Mouse (Mus musculus): ENCODE measurements around the gene Sox5. TPM values are rescaled to one million over a fixed set of nuclear protein-coding genes. Genes with fewer than 3 reads are reported as not detected.

The Sox5 gene
- polyA plus RNA-seq, 1 experiment from 2014 or later = 34.3 TPM

DNA sequence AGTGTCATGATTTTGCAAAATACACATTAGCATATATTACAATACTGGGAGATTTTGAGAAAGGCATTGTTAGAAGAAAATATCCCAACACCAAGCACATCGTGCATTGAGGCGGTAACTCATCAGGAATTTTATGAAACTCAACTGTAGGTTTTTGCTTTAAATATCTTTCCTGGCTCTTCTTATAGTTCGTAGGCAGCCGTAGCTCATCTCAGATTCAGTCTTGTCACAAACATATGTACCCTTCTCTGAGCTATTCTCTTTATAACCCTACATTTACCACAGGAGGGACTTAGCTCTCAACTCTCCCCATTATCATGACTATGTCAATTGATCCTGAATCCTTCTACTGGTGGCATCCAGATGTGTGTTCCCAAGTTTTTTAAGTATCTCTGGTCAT lies 705.4 kb downstream of the Sox5 start:
- no peak overlapping the region for H3K4me2 ChIP-seq (ENCODE audit: low read depth)
- H3K36me3 ChIP-seq (ENCODE audit: control insufficient read depth, insufficient read depth, low read length) = no peaks in the 10 kb centered on the region
- H3K27me3 ChIP-seq (ENCODE audit: control insufficient read depth, insufficient read depth, low read length) = no peaks in the 10 kb centered on the region
- H3K9me3 ChIP-seq (ENCODE audit: control insufficient read depth, low read length) = no peaks in the 10 kb centered on the region
- no peak for ATAC-seq (ENCODE audit: insufficient read depth, low FRiP score, low TSS enrichment)
- H3K4me1 ChIP-seq (ENCODE audit: control insufficient read depth, insufficient read depth, low read length) = no peaks in the 10 kb centered on the region
- no peak overlapping the region for H3K4me3 ChIP-seq (ENCODE audit: low read depth, low read length)
- no peak overlapping the region for H3K27ac ChIP-seq (ENCODE audit: low read depth, low read length)
- H3K9ac ChIP-seq (ENCODE audit: low read length) = no peak overlapping the region
- WGBS = 95% methylated on average over 4 of the region's 4 CpGs
- DNase-seq (ENCODE audit: low spot score) = no peak

DNA sequence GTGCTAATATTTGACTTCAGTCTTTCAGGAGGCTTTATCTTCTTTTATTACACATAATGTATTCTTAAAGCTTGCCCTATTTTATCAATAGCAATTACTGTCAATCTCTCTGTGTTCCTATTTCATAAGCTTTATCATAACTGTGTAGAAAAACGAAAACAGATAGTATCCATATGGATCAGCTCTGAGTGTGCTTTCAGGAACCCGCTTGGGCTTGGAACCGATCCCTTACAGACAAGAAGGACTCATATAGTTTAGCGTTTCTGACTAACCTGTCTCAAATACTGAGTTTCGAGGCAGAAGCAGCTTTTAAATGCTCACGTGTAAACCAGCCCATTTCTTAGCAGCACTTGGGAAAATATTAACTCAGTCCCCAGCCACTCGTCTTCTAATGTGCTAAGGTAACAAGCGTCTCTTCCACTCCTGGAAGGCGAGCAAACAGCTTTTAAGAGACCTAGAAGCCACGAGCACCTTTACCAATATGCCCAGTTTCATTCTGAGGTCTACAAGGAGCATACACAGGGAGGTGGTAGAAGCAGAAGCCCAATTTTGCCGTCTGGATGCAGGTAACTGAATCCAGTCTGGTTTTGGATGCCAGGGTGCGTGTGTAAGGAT lies 706.3 kb downstream of the Sox5 start:
- no peak for DNase-seq (ENCODE audit: low spot score)

DNA sequence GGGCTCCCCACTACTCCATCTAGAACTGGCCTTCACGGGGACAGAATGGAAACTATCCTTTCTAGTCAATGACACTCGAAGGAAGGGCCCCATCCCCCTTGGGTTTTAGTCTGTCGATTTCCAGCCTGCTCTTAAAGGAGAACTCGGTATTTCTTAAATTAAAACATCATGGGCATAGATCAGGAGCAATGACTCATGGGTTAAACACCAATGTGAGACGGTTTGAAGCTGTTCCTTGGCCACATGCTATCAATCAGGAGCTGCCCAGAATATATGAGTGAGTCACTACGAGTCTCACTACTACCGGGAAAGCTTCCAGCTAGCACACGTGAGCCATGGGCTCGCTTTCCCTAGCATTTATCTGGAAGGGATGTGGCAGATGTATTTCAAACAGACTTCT lies 707.0 kb downstream of the Sox5 start:
- 60% methylated on average over 9 of the region's 9 CpGs for WGBS
- ATAC-seq (ENCODE audit: insufficient read depth, low FRiP score, low TSS enrichment) (no peak), DNase-seq (ENCODE audit: low spot score) (no peak)

More for the DNA sequence above, 706.3 kb downstream of the Sox5 start:
- Histone ChIP-seq H3K27ac (ENCODE audit: low read depth, low read length) (no peak overlapping the region), H3K4me3 (ENCODE audit: low read depth, low read length) (no peak overlapping the region), H3K9ac (ENCODE audit: low read length) (no peak overlapping the region), H3K4me1 (ENCODE audit: control insufficient read depth, insufficient read depth, low read length) (no peaks in the 10 kb centered on the region), H3K36me3 (ENCODE audit: control insufficient read depth, insufficient read depth, low read length) (no peaks in the 10 kb centered on the region), H3K4me2 (ENCODE audit: low read depth) (no peak overlapping the region), H3K27me3 (ENCODE audit: control insufficient read depth, insufficient read depth, low read length) (no peaks in the 10 kb centered on the region), H3K9me3 (ENCODE audit: control insufficient read depth, low read length) (no peaks in the 10 kb centered on the region)
- WGBS = 90% methylated on average over 12 of the region's 12 CpGs
- no peak for ATAC-seq (ENCODE audit: insufficient read depth, low FRiP score, low TSS enrichment)

DNA sequence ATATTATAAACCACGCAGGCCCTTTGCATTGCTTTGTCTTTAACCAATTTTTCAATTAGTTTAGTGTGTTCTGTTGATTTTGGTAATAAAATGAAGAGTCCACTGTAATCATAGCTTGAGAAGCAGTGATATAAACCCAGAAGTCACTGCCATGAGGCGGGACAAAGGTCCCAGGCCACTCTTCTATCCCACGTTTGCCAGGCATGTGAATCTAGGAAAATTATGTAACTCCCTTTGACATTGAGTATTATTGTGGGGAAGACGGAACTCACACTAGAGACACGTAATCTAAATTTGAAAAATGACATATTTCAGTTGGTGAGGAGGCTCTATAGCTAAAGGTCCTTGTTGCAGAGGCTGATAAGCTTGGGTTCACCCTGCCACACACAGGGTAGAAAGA lies 711.3 kb downstream of the Sox5 start:
- WGBS = 93% methylated on average over 5 of the region's 5 CpGs
- H3K9ac ChIP-seq (ENCODE audit: low read length) = no peak overlapping the region
- no peak for ATAC-seq (ENCODE audit: insufficient read depth, low FRiP score, low TSS enrichment)

More for the DNA sequence above, 707.0 kb downstream of the Sox5 start:
- H3K4me1 ChIP-seq (ENCODE audit: control insufficient read depth, insufficient read depth, low read length) = no peaks in the 10 kb centered on the region
- no peak overlapping the region for H3K9ac ChIP-seq (ENCODE audit: low read length)
- no peaks in the 10 kb centered on the region for H3K36me3 ChIP-seq (ENCODE audit: control insufficient read depth, insufficient read depth, low read length)
- H3K27me3 ChIP-seq (ENCODE audit: control insufficient read depth, insufficient read depth, low read length) = no peaks in the 10 kb centered on the region
- H3K4me3 ChIP-seq (ENCODE audit: low read depth, low read length) = no peak overlapping the region
- H3K9me3 ChIP-seq (ENCODE audit: control insufficient read depth, low read length) = no peaks in the 10 kb centered on the region
- no peak overlapping the region for H3K4me2 ChIP-seq (ENCODE audit: low read depth)
- no peak overlapping the region for H3K27ac ChIP-seq (ENCODE audit: low read depth, low read length)

DNA sequence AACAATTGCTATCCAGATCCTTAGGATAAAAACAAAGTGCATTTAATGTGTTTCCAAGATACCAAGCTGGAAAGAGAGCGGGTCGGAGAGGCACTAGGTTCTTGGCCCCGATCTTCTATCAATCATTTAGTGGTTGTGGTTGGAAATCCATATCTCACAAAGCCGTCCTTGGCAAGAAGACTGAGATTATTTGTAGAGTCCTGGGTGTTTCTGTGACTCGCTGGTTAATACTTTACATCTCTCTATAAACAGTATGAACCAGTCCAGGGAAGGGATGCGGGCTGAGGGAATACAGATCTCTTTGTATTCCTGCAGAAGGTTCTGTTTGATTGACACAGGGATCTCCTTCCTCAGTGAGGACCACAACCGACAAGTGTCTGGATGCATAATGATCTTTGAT lies 714.3 kb downstream of the Sox5 start:
- WGBS = 88% methylated on average over 7 of the region's 7 CpGs
- ATAC-seq (ENCODE audit: insufficient read depth, low FRiP score, low TSS enrichment) = no peak

More for the DNA sequence above, 711.3 kb downstream of the Sox5 start:
- no peak overlapping the region for H3K4me2 ChIP-seq (ENCODE audit: low read depth)
- no peaks in the 10 kb centered on the region for H3K27me3 ChIP-seq (ENCODE audit: control insufficient read depth, insufficient read depth, low read length)
- H3K27ac ChIP-seq (ENCODE audit: low read depth, low read length) = no peak overlapping the region
- no peaks in the 10 kb centered on the region for H3K9me3 ChIP-seq (ENCODE audit: control insufficient read depth, low read length)
- H3K4me1 ChIP-seq (ENCODE audit: control insufficient read depth, insufficient read depth, low read length) = no peaks in the 10 kb centered on the region
- no peak overlapping the region for H3K4me3 ChIP-seq (ENCODE audit: low read depth, low read length)
- H3K36me3 ChIP-seq (ENCODE audit: control insufficient read depth, insufficient read depth, low read length) = no peaks in the 10 kb centered on the region
- DNase-seq (ENCODE audit: low spot score) = no peak

DNA sequence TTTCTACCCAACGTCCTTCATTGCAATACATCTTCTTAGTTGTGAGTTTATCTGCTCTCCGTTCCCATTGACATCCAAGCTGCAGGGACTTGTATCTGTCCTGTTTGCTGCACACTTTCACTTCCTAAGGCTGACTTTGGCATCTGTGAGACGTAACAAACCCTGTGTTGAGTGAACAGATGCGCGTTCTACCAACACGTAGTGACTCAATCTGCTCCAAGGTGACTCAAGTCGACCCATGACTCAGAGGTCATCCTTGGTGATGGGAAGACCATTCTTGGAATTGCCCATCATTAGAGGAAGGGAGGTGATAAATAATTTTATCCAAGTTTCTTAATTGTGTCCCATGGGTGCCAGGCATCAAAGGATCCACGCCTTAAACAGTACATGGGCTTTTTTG lies 719.3 kb downstream of the Sox5 start:
- no peak overlapping the region for H3K4me2 ChIP-seq (ENCODE audit: low read depth)
- no peak for DNase-seq (ENCODE audit: low spot score)
- no peaks in the 10 kb centered on the region for H3K27me3 ChIP-seq (ENCODE audit: control insufficient read depth, insufficient read depth, low read length)
- H3K27ac ChIP-seq (ENCODE audit: low read depth, low read length) = no peak overlapping the region
- ATAC-seq (ENCODE audit: insufficient read depth, low FRiP score, low TSS enrichment) = no peak
- no peaks in the 10 kb centered on the region for H3K36me3 ChIP-seq (ENCODE audit: control insufficient read depth, insufficient read depth, low read length)
- H3K4me1 ChIP-seq (ENCODE audit: control insufficient read depth, insufficient read depth, low read length) = no peaks in the 10 kb centered on the region
- no peak overlapping the region for H3K4me3 ChIP-seq (ENCODE audit: low read depth, low read length)
- no peak overlapping the region for H3K9ac ChIP-seq (ENCODE audit: low read length)
- H3K9me3 ChIP-seq (ENCODE audit: control insufficient read depth, low read length) = no peaks in the 10 kb centered on the region
- 92% methylated on average over 8 of the region's 8 CpGs for WGBS

More for the DNA sequence above, 714.3 kb downstream of the Sox5 start:
- Histone ChIP-seq H3K9ac (ENCODE audit: low read length) (no peak overlapping the region), H3K4me3 (ENCODE audit: low read depth, low read length) (no peak overlapping the region), H3K27ac (ENCODE audit: low read depth, low read length) (no peak overlapping the region), H3K27me3 (ENCODE audit: control insufficient read depth, insufficient read depth, low read length) (no peaks in the 10 kb centered on the region), H3K9me3 (ENCODE audit: control insufficient read depth, low read length) (no peaks in the 10 kb centered on the region), H3K4me2 (ENCODE audit: low read depth) (no peak overlapping the region), H3K4me1 (ENCODE audit: control insufficient read depth, insufficient read depth, low read length) (no peaks in the 10 kb centered on the region), H3K36me3 (ENCODE audit: control insufficient read depth, insufficient read depth, low read length) (no peaks in the 10 kb centered on the region)
- no peak for DNase-seq (ENCODE audit: low spot score)

DNA sequence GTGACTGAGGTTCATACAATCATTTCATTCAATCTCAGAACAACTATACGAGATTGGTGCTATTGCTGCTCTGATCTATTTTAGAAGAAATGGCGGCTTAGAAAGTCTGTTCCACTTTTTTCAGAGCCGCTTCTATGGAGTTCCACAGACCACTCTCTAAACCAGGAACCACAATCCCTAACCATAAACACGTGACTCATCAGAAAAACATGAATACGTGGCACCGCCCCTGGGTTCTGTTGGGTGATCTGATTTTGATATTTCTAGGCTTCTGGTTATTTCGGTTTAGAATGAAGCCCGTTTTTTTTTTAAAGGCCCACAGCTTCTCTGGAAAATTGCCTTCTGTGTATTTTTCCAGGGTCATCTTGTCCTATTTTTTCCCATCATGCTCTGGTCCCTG lies 720.0 kb downstream of the Sox5 start:
- Histone ChIP-seq H3K27me3 (ENCODE audit: control insufficient read depth, insufficient read depth, low read length) (no peaks in the 10 kb centered on the region), H3K4me1 (ENCODE audit: control insufficient read depth, insufficient read depth, low read length) (no peaks in the 10 kb centered on the region), H3K36me3 (ENCODE audit: control insufficient read depth, insufficient read depth, low read length) (no peaks in the 10 kb centered on the region), H3K4me3 (ENCODE audit: low read depth, low read length) (no peak overlapping the region), H3K9me3 (ENCODE audit: control insufficient read depth, low read length) (no peaks in the 10 kb centered on the region), H3K9ac (ENCODE audit: low read length) (no peak overlapping the region), H3K4me2 (ENCODE audit: low read depth) (no peak overlapping the region), H3K27ac (ENCODE audit: low read depth, low read length) (no peak overlapping the region)
- 95% methylated on average over 8 of the region's 8 CpGs for WGBS
- DNase-seq (ENCODE audit: low spot score) (no peak), ATAC-seq (ENCODE audit: insufficient read depth, low FRiP score, low TSS enrichment) (no peak)

DNA sequence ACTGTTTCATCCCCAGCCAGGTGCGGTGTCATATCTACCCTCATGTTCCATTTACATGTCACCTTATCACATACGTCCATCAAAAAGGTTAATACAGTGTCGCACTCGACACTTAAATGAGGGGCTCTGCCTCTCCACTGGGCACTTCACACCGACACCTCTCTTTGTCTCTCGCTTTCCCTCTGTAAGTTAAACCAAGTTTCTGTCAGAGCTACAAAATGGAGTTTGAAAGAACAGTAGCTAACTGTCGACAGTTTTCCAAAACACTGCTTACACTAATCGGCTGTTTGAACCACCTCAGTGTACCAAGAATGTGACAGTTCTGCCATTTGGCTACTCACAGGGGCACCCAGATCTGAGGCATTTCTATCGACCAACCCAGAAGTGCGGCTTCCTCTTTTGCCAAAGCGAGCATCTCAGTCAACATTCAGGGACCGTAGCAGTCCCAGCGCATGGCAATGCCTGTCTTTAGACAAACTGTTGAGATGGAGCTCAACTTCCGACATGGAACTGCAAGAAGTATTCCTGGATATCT lies 724.6 kb downstream of the Sox5 start:
- Histone ChIP-seq H3K4me2 (ENCODE audit: low read depth) (no peak overlapping the region), H3K27ac (ENCODE audit: low read depth, low read length) (no peak overlapping the region), H3K9ac (ENCODE audit: low read length) (no peak overlapping the region), H3K36me3 (ENCODE audit: control insufficient read depth, insufficient read depth, low read length) (no peaks in the 10 kb centered on the region), H3K4me3 (ENCODE audit: low read depth, low read length) (no peak overlapping the region), H3K9me3 (ENCODE audit: control insufficient read depth, low read length) (no peaks in the 10 kb centered on the region), H3K27me3 (ENCODE audit: control insufficient read depth, insufficient read depth, low read length) (no peaks in the 10 kb centered on the region), H3K4me1 (ENCODE audit: control insufficient read depth, insufficient read depth, low read length) (no peaks in the 10 kb centered on the region)
- WGBS = 86% methylated on average over 14 of the region's 14 CpGs
- DNase-seq (ENCODE audit: low spot score) (no peak), ATAC-seq (ENCODE audit: insufficient read depth, low FRiP score, low TSS enrichment) (no peak)
